Mouse (Mus musculus): ENCODE measurements around the gene Ttk. TPM values are rescaled to one million over a fixed set of nuclear protein-coding genes. Genes with fewer than 3 reads are reported as not detected.

Gene Ttk
- total RNA-seq (2023): 10 to 100 TPM; 18.3 to 24.9 TPM

DNA sequence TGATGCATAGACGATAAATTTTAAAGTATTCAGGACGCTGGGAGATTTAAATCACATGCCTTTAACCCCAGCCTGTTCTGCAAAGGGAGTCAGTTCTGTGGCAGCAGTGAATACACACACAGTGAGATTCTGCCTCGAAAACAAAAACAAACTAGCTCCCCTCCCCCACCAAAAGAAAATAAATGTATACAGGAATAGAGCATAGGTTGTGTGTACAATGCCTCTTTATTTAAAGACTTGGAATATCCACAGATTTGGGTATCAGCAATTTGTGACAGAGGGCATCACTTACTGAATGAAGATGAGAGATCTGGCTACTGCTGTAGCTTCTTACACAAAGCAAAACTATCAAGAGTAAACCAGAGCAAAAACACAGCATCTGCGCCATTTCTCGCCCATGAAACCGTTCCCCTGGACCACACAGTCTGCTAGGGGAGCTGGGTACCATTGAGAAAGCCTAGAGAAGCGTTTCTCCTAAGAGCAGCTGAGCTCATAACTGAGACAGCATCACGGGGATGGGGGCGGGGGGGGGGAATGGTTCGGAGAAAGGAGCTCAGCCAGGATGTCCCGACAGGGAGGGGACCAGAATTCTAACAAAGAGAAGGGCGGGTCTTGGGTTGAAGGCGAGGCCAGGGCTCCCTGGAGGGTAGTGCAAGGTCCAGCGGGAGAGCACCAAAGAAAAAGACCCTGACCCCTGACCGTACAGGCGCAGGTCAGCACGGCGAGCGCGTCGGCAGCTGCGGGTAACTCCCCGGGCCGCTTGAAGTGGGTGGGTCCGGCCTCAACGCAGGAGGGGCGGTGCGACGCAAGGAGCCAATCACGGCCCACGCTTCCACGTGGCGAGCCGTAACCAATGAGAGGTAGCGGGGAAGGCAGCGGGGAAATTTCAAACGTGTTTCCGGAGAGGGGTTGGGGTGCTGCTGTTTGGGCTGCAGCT is at the start of gene Ttk:
Gene Ttk (plus strand): TSS at position 879 of the 937 bp plus-strand sequence.

DNA sequence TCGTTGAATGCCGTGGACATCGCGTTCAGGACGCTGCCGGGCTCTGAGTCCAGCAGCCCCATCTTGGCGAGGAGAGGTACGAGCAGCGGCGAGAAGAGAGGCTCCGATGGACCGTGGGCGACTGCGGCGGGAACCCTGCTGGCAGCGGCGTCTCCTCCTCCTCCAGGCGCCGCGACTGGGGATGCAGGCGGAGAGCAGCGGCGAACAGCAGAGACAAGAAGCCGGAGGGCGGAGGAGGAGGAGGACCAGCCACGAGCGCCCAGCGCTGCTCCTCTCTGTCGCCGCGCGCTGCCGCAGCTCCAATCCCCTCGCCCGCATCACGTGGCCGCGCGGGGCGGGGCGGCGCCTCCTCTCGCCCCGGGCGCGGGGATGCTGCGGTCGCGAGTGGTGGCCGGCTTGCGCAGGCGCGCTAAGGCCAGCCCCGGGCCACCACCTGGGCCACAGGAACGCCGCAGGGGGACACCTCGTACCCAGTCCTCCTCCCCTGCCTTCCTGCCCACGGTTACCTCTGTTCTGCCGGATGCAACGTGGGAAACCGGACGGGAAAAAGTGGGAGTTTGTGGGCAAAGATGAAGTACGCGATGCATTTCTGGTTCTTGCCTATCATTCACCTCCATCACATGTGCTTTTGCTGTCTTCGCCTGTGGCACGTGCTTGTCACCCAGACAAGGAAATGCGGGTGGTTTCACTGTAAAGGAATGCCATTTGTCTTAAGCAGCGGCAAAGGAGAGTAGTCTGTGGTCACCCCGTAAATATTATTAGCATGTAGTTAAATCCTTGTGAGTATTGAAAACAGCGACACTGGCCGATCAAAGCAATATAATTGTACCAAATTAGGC is 28.3 kb upstream of the Ttk start, which contains the start of gene Elovl4:
Gene Elovl4 (minus strand): TSS at position 301 of the 839 bp plus-strand sequence.

Other genes with a start within 250 kb of the Ttk start
- gene Elovl4, start 28.4 kb upstream of the Ttk start, total RNA-seq (2023): not detected
- 1 to 10 TPM; 3.9 to 4.1 TPM for gene Bckdhb, start 90.5 kb downstream of the Ttk start, total RNA-seq (2023)